8 mouse cellular contexts compared by ENCODE assay signal in the genomic region with DNA sequence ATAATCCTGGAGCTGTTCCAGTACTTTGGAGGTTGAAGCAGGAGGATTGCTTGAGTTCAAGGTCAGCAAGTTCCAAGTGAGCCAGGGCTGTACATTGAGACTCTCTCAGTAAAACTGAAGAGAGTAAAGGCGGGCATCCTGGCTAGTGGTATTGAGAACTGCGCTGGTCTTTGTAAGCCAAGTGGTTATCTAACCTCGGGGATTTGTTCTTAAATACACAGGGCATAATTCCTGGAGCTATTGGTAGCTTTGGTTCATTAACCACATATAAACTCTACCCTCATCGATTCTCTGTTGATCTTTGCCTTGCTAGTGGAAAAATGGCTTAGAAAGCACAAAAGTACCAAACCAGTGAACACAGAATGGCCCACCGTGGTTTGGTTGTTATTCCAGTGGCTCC. TPM values are rescaled to one million over a fixed set of nuclear protein-coding genes. Genes with fewer than 3 reads are reported as not detected.
DNase-seq lines count a peak whose midpoint lies in the region; ATAC-seq and TF ChIP-seq lines count a peak whose summit lies in the region.

No protein-coding gene starts in this region.

- peak overlapping the region; percentile 85 for H3K4me3 ChIP-seq in gastrocnemius, adult 2 months
- H3K4me3 ChIP-seq in megakaryocyte, embryonic 14.5 days (replicated peaks): peak overlapping the region; percentile 94
- peak overlapping the region; percentile 71; the same call in 1 of the 2 replicates for H3K4me3 ChIP-seq in liver, embryonic 12.5 days
- peak overlapping the region; percentile 88 for H3K4me3 ChIP-seq in stomach, embryonic 16.5 days (replicated peaks; ENCODE audit: low read length)

- H3K9me3 ChIP-seq in megakaryocyte, embryonic 14.5 days: no peaks in the 10 kb centered on the region
- no peaks in the 10 kb centered on the region for H3K9me3 ChIP-seq in liver, embryonic 12.5 days (replicated peaks)
- H3K9me3 ChIP-seq in stomach, embryonic 16.5 days (replicated peaks; ENCODE audit: control insufficient read depth, low read length): no peaks in the 10 kb centered on the region

- intact Hi-C loops in gastrocnemius, adult 2 months (cut with DNase I): loop anchor here (5.0 kb wide), 1 partner anchor 37 kb away; no protein-coding TSS in a partner anchor

- ATAC-seq in megakaryocyte, adult 5-6 weeks (ENCODE audit: poor library complexity, severe bottlenecking): no peak
- no peak for ATAC-seq in liver, embryonic 12.5 days
- ATAC-seq in stomach, embryonic 16.5 days (ENCODE audit: insufficient read depth, low FRiP score): no peak

- H3K27me3 ChIP-seq in megakaryocyte, embryonic 14.5 days (replicated peaks): no peaks in the 10 kb centered on the region
- no peaks in the 10 kb centered on the region for H3K27me3 ChIP-seq in liver, embryonic 12.5 days (replicated peaks)
- H3K27me3 ChIP-seq in stomach, embryonic 16.5 days (ENCODE audit: control insufficient read depth, insufficient read depth, low read length): no peaks in the 10 kb centered on the region

- peak overlapping the region; percentile 46 for H3K27ac ChIP-seq in gastrocnemius, adult 2 months
- H3K27ac ChIP-seq in liver, embryonic 12.5 days: no peak overlapping the region
- H3K27ac ChIP-seq in stomach, embryonic 16.5 days (ENCODE audit: low read length): 0 out of 2 replicates have a peak overlapping the region, but pooled peaks have one; percentile 2

- peaks cover 51% of the 10 kb centered on the region for H3K4me1 ChIP-seq in megakaryocyte, embryonic 14.5 days
- H3K4me1 ChIP-seq in liver, embryonic 12.5 days: peaks cover 57% of the 10 kb centered on the region
- H3K4me1 ChIP-seq in stomach, embryonic 16.5 days (ENCODE audit: control insufficient read depth, insufficient read depth, low read length): peaks cover 21% of the 10 kb centered on the region

- peak overlapping the region; percentile 97 for H3K4me2 ChIP-seq in liver, embryonic 12.5 days
- peak overlapping the region; percentile 91 for H3K4me2 ChIP-seq in stomach, embryonic 16.5 days (ENCODE audit: low read depth, low read length)

- no peak for DNase-seq in gastrocnemius, adult 2 months
- no peak for DNase-seq in gastrocnemius, postnatal 4 days (ENCODE audit: low spot score in 2 of 2)
- DNase-seq in urinary bladder, postnatal 36 days (ENCODE audit: low spot score in 2 of 2): no peak
- DNase-seq in yolk sac, embryonic 10.5 days (ENCODE audit: low spot score): no peak

- 71% methylated on average over 5 of the region's 5 CpGs for WGBS in liver, embryonic 12.5 days (ENCODE audit: insufficient replicate concordance)
- 84% methylated on average over 5 of the region's 5 CpGs for WGBS in stomach, embryonic 16.5 days

- TF ChIP-seq CTCF in gastrocnemius, adult 2 months (IDR thresholded peaks at IDR 0.05): no peak

- H3K9ac ChIP-seq in liver, embryonic 12.5 days: peak overlapping the region; percentile 79; the same call in 1 of the 2 replicates
- H3K9ac ChIP-seq in stomach, embryonic 16.5 days (ENCODE audit: low read length): peak overlapping the region; percentile 46

- peaks cover 30% of the 10 kb centered on the region for H3K36me3 ChIP-seq in megakaryocyte, embryonic 14.5 days (replicated peaks; ENCODE audit: low read length)
- H3K36me3 ChIP-seq in liver, embryonic 12.5 days: no peaks in the 10 kb centered on the region; the same call in 1 of the 2 replicates
- no peaks in the 10 kb centered on the region for H3K36me3 ChIP-seq in stomach, embryonic 16.5 days (ENCODE audit: control insufficient read depth, insufficient read depth, low read length)

RNA-seq across cellular contexts. Expression of a gene that starts 20.6 kb away (rescaled TPM):
- 10 to 100 TPM; 31.4 to 32.7 TPM for total RNA-seq in gastrocnemius, adult 2 months (2021)
- 10 to 100 TPM; 39.2 to 41.9 TPM for total RNA-seq in gastrocnemius, postnatal 4 days (2021)
- polyA plus RNA-seq in megakaryocyte, embryonic 14.5 days (2012; ENCODE audit: insufficient read depth, low replicate concordance): 112 and 330 TPM in 2 replicates
- 29.6 and 31.1 TPM in 2 replicates for total RNA-seq in megakaryocyte, adult 5-6 weeks (2015)
- total RNA-seq in megakaryocyte, adult 5-6 weeks (2017): 45.9 and 49.7 TPM in 2 replicates
- 34.7 and 36.6 TPM in 2 replicates for polyA plus RNA-seq in liver, embryonic 12.5 days (2016; fragmentation: Nextera tagmentation; extraction: Ambion mirVana)
- 136 and 177 TPM in 2 replicates for polyA plus RNA-seq in stomach, embryonic 16.5 days (2015; fragmentation: Nextera tagmentation; extraction: Ambion mirVana)

RNA-seq across cellular contexts. Expression of a gene that starts 53.8 kb away (rescaled TPM):
- total RNA-seq in gastrocnemius, adult 2 months (2021): 1 to 10 TPM; 7.6 to 8.3 TPM
- total RNA-seq in gastrocnemius, postnatal 4 days (2021): 10 to 100 TPM; 11.9 to 15.8 TPM
- polyA plus RNA-seq in megakaryocyte, embryonic 14.5 days (2012; ENCODE audit: insufficient read depth, low replicate concordance): 13.5 and 55.6 TPM in 2 replicates
- total RNA-seq in megakaryocyte, adult 5-6 weeks (2015): 18.1 and 20.9 TPM in 2 replicates
- 15.1 and 19.1 TPM in 2 replicates for total RNA-seq in megakaryocyte, adult 5-6 weeks (2017)
- 17.4 and 21.5 TPM in 2 replicates for polyA plus RNA-seq in liver, embryonic 12.5 days (2016; fragmentation: Nextera tagmentation; extraction: Ambion mirVana)
- 44.1 and 46.0 TPM in 2 replicates for polyA plus RNA-seq in stomach, embryonic 16.5 days (2015; fragmentation: Nextera tagmentation; extraction: Ambion mirVana)

RNA-seq across cellular contexts. Expression of a gene that starts 58.0 kb away (rescaled TPM):
- total RNA-seq in gastrocnemius, adult 2 months (2021): 10 to 100 TPM; 10.7 to 13.0 TPM
- 10 to 100 TPM; 14.9 to 18.9 TPM for total RNA-seq in gastrocnemius, postnatal 4 days (2021)
- polyA plus RNA-seq in megakaryocyte, embryonic 14.5 days (2012; ENCODE audit: insufficient read depth, low replicate concordance): 12.9 and 48.0 TPM in 2 replicates
- 3.8 and 8.6 TPM in 2 replicates for total RNA-seq in megakaryocyte, adult 5-6 weeks (2015)
- 1.8 and 3.4 TPM in 2 replicates for total RNA-seq in megakaryocyte, adult 5-6 weeks (2017)
- polyA plus RNA-seq in liver, embryonic 12.5 days (2016; fragmentation: Nextera tagmentation; extraction: Ambion mirVana): 15.8 and 17.3 TPM in 2 replicates
- polyA plus RNA-seq in stomach, embryonic 16.5 days (2015; fragmentation: Nextera tagmentation; extraction: Ambion mirVana): 41.3 and 46.0 TPM in 2 replicates
